Mouse (Mus musculus) NIH3T3 (cell line): ENCODE results near the gene Ssbp3.

Experiments
- DNase-seq: peaks from one replicate; pipeline ENCODE4 v3.0.0-alpha.2; 2012; ENCODE audit warnings: low read depth

Ssbp3 gene

DNA sequence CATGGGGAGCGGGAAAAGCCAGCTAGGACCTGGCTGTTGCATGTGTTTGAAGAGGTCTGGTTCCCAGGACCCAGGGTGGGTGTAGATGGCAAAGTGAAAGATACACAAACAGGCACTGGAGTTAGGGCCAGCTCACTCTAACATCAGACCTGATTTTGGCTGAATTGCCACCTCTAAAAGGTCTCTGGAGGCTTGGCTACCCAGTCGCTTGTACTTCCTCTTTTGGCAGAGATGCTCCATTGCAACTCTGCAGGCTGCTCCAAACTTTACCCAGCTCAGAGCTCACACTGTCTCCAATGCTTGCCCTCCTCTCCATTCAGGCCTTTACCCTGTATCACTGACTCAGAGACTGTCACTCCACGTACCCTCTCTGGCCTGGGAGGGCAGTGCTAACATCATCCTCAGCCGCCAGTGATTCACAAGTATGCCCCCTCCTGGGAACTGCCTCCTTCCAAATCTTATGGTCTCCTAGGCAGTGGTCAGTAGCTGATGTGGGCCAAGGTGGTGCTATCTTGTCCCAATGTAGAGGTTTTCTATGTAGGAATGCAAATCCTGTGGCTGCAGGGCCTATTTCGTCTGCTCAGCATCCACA is 142.6 kb downstream of the Ssbp3 start:
- DNase-seq: peak; percentile 30

DNA sequence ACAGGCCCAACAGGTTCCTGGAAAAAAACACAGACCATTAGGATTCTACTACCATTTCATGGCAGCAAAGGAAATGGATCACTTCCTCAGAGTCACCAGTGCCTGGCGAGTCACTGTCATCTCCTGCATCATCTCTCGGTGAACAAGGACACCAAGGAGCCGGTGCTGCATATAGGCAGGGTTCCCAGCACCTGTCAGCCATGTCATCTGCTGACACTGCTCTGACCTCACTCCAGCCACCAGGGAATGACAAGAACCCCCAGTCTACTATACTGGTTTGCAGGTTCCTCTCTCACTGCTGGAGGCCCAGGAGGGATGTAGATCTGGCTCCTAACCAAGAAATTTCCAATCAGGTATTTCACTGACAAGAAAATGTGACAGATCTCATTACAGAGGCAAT is 145.6 kb downstream of the Ssbp3 start:
- no peak for DNase-seq

DNA sequence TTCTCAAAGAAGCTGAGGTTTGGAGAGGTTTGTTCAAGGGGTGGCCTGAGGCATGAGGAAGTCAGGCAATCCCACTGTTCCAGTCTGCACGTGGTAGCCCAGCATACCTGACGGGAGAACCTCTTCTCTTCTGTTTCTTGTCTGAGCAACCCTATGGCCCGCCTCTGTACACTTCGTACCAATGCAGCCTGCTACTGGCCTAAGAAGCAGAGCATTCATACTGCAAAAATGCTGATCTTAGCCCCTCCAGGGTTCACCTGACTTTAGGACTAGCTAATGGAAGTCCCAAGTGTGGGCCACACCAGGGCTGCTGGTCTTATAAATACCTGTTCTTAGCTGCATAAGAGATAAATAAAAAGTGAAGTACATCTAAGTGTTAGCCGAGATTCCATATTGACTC is 147.8 kb downstream of the Ssbp3 start:
- no peak for DNase-seq

DNA sequence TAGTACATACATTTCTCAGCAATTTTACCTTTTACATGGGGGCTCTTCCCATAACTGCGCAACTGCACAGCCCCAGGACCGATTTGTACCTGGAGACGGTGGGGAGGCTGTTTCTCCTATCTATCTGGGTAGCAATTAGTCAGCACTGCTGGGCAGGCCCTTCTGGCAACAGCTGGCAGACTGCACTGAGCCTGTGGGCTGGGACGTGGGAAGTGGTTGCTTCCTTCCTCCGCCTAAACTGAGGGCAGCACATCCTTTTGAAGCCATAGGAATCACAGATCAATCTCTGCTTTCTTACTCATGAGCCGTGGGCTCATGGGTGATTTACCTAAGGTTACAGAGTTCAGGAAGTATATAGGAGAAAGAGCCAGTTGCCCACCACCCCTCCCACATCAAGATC is 148.3 kb downstream of the Ssbp3 start:
- DNase-seq: no peak

DNA sequence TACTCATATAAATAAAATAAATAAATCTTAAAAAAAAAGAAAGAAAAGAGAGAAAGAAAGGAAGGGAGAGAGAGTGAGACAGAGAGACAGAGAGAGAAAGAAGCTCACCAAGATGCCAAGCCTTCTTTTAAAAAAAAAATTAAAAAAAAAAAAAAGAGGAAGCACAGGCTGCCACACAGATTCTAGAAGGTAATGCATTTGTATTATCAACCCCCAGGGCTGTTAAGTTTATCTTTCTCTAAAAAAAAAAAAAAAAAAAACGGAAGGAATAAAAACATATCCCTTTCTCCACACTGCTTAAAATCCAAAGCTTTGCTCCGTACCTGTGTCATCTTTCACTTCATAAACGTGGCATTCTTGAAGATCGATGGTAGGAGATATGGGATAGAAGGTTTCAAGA is 151.1 kb downstream of the Ssbp3 start:
- no peak for DNase-seq

DNA sequence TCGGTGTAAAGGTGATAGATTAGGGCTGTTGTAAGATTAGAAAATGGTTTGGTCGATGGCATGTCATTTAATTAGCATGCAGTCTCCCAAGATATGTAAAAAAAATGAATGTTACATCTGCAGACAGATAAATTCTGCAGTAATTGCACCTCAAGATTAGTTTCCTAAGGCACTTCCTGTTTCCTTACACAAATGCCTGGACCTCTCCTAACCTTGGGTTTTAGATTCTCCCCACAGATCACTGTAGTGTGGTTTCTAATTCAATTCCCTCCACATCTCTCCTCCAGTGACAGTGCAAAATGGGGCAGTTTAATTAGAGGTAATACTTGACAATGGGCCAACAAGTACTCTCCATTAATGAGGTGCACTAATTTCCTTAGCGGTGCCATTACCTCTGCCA is 152.7 kb downstream of the Ssbp3 start:
- DNase-seq: no peak

DNA sequence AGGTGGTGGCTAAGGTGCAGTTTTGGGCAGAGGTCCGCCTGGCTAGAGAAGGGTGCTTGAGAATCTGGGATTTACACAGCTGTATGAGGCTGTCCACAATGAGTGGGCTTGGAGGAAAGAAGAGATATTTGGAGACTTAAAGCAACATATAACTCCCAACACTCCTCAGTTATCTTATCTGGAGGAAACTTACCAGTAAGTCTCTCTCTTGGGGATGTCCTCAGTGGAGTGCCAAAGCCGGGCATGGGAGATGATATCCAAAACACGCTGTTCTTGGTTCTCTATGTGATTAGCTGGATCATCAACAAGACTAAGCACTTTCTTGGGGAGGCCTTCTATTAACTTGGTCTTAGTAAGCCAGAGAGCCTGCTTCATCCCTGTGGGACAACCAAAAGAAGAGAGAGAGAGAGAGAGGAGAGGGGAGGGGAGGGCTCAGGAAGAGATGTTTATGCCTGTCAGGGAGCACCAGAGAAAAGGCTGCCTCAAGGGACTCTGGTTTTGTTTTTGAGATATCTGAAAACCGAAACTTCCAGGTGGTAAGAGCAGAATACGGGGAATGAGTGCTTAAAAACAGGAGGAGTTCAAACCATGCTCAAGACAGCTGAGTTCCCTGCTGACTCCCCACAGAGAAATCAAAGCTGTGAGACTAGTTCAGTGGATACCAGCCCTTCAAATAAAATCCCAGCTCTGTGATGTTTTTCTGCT is 154.0 kb downstream of the Ssbp3 start:
- no peak for DNase-seq

DNA sequence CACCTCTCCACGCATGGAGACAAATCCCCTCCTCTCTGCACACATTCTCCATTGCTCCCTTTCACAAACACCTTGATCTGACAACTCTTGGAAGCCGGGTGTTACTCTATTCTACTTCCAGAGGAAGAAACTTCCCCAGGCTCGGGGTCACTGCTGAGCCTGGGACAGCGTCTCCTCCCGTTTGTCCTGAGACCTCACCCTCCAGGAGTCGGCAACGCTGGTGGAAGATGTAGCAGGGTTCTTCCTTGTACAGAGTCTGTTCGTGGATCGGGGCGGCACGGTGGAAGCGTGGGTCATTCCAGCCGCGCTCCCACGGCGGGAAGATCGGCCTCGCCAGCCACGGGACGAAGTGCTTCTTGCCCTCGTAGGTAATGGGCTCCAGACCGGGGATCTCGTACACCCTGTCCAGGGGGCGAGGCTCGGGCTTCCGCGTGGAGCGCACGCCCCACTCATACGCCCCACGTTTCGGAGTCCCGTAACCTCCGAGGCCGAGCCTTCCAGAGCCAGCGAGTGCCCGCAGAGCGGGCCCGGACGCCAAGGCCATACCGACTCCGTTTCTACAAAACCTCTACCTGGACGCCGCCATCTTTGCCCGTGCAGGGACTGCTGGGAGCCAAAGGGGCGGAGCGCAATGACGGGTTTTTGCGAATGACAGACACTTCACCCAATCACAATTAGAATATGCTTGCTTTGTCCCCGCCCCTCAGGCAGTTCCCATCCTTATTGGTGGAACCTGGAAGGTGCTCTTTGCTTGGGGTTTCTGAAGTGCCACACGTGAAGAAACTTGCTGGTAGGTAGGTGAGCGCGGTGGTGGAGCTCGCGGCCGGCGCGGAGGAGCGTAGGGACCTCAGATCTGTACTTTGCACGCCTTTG is 156.0 kb downstream of the Ssbp3 start, which contains the start of the genes Mrpl37 and Cyb5rl:
Gene Mrpl37 (minus strand): TSS at position 617 of the 873 bp plus-strand sequence.
Gene Cyb5rl (plus strand): TSS at position 737 of the 873 bp plus-strand sequence.
- peak; percentile 98 for DNase-seq

DNA sequence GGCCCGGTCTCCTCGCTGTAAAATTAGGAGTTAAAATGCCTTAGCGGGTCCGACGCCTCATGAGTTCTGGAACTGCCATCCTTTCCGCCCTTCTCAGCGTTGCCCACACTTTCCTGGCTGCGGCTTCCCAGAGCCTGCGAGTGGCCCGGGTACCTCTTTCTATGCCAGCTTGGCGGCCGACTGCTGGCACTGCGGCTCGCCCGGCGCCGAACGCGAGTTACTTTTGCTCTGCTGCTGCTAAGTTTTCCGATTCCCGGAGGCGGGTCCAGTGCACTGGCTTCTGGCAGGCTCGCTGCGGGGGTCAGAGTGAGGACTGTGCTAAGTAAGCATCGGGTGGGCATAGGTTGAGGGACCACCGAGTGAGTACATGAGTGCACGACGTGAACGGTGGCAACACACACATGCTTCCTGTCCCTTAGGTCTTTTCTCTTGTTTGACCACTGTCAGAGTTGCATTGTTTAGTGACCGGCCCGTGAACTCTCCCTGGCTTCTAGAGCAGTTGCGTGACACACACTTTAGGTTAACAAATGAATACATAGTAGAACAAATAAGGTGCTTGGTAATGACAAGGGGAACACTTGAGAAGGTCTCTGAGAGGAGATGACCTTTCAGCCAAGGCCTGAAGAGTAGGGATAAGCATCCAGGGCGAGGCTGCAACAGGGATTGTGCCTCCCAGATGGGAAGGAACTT is 156.8 kb downstream of the Ssbp3 start:
- DNase-seq: no peak

DNA sequence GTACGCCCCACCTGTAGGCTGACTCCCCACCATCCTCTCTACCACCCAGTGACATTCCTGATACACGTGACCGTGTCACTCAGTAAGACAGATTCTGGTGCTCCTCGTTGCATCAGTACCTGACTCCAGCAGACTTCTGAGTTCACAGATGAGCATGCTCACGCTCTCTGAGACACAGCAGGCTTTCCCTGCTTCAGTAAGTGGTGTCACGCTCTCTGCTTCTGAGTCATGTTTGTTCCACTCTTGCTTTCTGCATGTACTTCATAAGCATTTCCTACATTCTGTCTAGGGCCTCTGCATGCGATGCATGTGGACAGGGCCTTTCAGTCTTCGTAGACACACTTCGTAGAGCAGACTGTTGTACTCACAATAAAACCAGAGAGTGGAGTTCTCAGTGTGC is 161.8 kb downstream of the Ssbp3 start:
- no peak for DNase-seq

DNA sequence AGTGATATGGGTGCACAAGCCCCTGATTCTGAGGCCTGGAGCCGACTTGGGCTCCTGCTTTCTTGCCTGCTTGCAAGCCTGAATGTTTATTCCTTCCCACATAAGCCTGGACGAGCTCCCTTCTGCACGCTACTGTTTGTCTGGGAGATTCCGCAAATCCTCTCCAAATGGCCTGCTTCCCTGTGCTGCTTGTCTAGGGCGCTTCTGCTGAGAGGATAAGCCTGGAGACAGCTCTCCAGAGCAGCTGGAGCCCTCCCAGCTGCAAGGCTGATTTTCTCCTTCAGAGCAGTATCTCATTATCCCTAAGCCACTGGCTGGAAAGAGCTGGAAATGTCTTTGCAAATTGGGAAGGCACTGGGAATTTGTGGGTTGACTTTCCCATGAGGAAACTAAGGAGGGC is 165.0 kb downstream of the Ssbp3 start:
- DNase-seq: no peak

DNA sequence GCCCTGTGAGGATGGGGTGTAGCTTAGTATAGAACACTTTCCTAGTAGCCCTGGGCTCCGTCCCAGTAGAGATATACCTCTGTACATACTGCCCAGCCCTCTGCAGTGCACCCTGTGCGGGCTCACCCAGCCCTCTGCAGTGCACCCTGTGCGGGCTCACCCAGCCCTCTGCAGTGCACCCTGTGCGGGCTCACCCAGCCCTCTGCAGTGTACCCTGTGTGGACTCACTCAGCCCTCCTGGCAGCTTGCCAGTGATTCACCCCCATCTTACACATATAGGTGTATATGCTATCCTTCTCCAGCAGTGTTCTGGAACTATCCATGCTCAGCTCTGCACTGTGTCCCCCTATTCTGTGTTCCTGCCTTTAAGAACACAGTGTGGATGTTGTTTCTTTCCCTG is 168.4 kb downstream of the Ssbp3 start:
- peak; percentile 47 for DNase-seq

DNA sequence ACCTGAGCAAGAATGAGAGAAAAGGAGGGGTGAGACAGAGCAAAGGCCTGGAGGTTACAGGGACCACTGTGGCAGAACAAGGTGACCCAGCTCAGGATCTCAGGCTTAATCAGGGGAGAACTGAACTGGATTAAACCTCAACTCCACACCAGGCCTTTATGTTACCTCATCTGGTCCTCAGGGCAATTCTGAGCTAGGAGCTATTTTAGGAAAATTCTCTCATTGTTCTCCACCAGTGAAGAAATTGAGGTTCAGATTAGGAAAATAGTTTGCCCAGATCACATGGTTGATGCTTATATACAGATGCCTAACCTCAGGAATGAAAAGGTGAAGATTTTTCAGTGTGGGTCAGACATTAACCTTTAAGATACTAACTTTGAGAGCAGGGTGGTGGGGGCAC is 169.2 kb downstream of the Ssbp3 start:
- peak; percentile 70 for DNase-seq

DNA sequence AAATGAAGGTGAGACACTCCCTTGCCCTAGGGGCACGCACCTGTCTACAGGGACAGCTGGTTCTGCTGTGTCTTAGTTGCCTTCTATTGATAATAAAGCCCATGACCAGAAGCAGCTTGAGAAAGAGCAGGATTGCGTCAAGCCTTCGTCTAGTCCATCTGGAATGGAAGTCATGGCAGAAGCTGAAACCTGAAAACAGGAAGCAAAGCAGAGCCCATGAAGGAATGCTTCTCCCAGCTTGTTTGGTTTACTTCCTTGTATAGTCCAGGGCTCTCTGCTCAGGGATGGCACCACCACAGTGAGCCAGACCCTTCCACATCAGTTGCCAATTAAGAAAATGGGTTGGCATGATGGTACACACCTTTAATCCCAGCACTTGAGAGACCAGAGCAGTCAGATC is 171.7 kb downstream of the Ssbp3 start:
- DNase-seq: no peak

DNA sequence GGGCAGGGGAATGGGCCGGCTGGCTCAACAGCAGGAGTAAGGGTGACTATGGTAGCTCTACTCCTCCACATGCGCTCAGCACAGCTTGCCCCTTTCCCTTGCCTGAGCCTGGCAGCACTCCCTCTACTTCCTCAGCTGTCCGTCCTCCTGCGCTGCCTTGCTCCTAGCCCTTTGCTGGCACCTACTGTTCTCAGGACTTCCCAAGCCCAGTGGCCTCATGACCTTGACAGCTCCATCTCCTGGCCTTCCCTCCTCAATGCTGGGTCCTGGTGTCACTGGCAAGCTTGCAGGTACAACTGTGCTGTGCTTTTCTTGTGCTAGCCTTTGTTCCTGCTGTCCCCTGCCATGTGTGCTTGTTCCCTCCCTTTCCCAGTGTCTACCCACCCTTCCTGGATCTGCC is 172.6 kb downstream of the Ssbp3 start:
- no peak for DNase-seq

DNA sequence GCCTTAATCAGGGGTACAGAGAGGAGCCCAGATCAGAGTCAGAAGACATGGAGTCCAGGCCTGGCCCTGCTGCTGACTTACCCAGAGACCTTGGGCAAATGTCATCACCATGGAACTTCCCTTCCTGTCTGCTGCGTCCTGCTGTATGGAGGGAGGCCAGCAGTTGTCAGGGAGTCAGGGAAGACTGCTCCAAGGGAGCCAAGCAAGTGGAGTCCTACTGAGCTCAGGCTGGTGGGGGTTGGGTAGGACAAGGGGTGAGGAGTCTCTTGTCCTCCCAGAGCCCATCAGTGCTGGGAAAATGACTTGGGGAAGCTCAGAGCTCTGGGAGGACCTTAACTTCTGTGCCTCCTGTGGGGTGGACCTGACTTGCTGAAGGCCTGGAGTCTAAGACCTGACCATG is 173.8 kb downstream of the Ssbp3 start:
- no peak for DNase-seq

DNA sequence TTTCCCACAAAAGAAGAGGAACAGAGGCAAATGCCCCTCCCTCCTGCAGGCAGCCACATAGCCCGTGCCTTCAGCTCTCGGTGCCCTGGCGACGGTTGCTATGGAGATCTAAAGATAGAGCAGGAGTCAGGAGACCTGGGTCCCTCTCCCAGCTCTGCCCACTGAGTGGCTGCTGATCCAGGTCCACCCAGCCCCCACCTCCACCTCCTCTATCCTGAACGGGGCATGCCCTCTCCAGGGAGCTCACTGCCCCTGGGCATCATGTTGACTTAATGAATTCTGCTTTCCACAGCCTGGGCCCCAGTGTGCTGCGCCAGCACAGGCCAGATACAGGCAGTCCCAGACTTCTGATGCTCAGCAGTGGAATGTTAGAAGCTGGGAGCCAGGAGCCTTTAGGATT is 174.4 kb downstream of the Ssbp3 start:
- peak; percentile 24 for DNase-seq

DNA sequence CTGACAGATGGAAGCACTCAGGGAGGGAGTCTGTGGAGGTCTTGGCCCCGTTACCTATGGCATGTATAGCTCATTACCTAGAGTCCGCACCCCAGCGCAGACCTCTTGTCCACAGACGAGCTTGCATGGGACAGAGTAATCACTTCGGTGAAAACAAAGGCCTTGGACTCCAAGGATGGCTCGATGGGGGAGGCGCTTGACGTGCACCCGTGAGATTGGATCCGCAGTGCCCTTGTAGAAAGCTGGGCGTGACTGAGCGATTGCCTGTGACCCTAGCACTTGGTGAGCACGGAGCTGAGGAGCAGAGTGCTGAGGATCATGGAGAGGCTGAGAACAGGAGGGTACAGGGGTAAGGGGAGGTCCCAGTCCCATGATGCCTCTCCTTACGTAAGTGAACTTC is 181.2 kb downstream of the Ssbp3 start:
- no peak for DNase-seq

DNA sequence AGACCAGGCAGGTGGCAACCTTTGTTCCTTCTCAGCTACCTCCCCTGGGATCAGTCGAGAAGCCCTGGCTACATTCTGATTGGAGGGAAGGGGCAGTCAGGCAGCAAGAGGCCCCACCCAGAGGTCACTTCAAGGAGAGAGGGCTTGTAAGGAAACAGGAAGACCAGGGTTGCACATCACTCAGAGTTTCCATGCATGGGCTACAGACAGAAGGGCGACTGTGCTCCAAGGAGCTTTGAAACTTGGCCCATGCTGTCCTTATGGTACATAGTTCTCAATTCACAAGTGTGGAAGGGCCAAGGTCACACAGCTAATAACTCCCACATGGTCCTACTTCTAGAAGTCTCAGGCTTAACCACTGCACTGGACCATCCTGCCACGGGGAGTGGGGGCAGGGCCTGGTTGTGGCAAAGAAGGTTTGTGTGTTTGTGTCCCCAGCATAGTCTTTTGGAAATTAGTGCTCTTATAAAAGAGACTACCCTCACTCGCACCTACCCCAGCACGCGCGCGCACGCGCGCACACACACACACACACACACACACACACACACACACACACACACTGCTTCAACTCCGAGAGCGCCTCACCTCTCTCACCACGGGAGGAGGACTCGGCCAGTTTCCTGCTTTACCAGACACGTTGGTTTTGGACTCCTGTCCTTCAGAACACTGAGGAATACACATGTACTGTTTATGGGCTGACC is 184.1 kb downstream of the Ssbp3 start:
- peak; percentile 41 for DNase-seq

DNA sequence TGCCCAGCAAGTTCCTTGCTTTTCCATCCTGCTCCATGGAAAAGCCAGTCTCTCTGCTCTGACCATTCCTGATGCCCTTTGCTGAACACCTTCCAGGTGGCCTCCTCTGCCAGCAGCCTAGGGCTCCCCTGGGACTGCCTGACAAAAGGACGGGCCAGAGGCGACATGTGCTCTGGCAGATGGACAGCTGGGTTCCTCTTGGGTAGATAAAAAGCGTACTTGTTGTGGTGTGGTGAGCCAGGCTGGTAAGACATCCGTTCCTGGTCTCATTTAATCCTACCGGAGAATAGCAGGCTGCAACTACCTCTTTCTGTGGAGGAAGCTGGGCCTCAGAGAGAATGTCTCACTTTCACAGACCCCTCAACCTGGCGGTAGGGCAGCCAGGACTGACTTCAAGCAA is 185.5 kb downstream of the Ssbp3 start:
- no peak for DNase-seq

DNA sequence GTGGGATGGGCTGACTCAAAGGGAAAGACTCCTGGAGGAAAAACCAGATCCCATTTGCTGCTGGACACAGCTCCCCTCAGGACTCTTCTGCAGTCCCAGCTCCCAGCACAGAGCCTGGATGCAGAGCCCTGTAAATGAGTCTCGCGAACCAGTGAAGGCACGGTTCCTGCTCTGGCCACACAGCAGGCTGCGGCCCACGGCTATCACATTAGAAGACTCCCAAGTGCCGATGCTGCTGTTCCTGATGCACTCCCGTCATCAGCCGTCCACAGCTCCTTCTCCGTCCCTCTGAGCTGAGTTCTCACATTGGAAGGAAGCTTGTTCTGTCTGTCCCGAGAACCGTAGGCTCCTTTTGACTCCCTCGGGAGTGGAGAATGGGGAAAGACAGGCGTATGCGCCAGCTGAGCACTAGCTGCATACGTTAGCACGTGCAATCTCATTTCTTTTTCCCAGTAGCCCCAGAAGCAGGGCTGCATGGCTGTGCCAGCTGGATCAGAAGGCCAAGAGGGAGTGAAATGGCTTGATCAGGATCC is 186.4 kb downstream of the Ssbp3 start, which contains the start of gene Cdcp2:
Gene Cdcp2 (plus strand): TSS at position 51 of the 533 bp plus-strand sequence.
- no peak for DNase-seq
